Mouse (Mus musculus) kidney, embryonic 14.5 days (tissue): ENCODE data around the gene Tsc22d1. TPM values are rescaled to one million over a fixed set of nuclear protein-coding genes. Genes with fewer than 3 reads are reported as not detected.

Source experiments
- ATAC-seq: fragments of 200-750 bp; cut with Nextera tagmentation; 2 replicates; pipeline ENCODE4 v1.8.0; 2017; ENCODE audit warnings: moderate number of reproducible peaks, mild to moderate bottlenecking, moderate TSS enrichment, moderate library complexity; ENCODE audit not compliant: low FRiP score, low TSS enrichment
- H3K27ac ChIP-seq: fragments of 300-500 bp; sonication (generic); 2 replicates; pipeline ENCODE4 v1.5.1; 2014; ENCODE audit warnings: low read depth, mild to moderate bottlenecking, low read length, moderate library complexity, mixed read lengths
- H3K27me3 ChIP-seq: fragments of 300-500 bp; sonication (generic); 2 replicates; pipeline ENCODE4 v1.6.1; 2014; ENCODE audit warnings: mild to moderate bottlenecking, low read length; ENCODE audit not compliant: control insufficient read depth, insufficient read depth
- H3K36me3 ChIP-seq: fragments of 300-500 bp; sonication (generic); 2 replicates; pipeline ENCODE4 v1.6.1; 2014; ENCODE audit warnings: low read length, mixed read lengths; ENCODE audit not compliant: control insufficient read depth, insufficient read depth
- H3K4me1 ChIP-seq: fragments of 300-500 bp; sonication (generic); 2 replicates; pipeline ENCODE4 v1.6.1; 2014; ENCODE audit warnings: low read length, mixed read lengths; ENCODE audit not compliant: control insufficient read depth, insufficient read depth
- H3K4me2 ChIP-seq: fragments of 300-500 bp; sonication (generic); replicated peaks from 2 replicates; pipeline ENCODE4 v1.6.1; 2014; ENCODE audit warnings: low read depth, mild to moderate bottlenecking, low read length
- H3K4me3 ChIP-seq: fragments of 300-500 bp; sonication (generic); 2 replicates; pipeline ENCODE4 v1.5.1; 2014; ENCODE audit warnings: mild to moderate bottlenecking, low read length
- H3K9ac ChIP-seq: fragments of 300-500 bp; sonication (generic); 2 replicates; pipeline ENCODE4 v1.6.1; 2014; ENCODE audit warnings: low read depth, mild to moderate bottlenecking, low read length, moderate library complexity
- H3K9me3 ChIP-seq: fragments of 300-500 bp; sonication (generic); 2 replicates; pipeline ENCODE4 v1.6.1; 2016; ENCODE audit warnings: low read length; ENCODE audit not compliant: control insufficient read depth
- WGBS: fragments of 180-500 bp; shearing (Covaris S2); extraction: QIAGEN DNeasy Blood & Tissue Kit; methylation state at CpG from one replicate; pipeline ENCODE4 v1.1.7; 2014; 5-methylcytosine and 5-hydroxymethylcytosine counted together
- polyA plus RNA-seq: library from polyadenylated mRNA; unstranded; fragments of >200 nt; fragmentation: Nextera tagmentation; extraction: Ambion mirVana; gene quantifications from 2 replicates; pipeline ENCODE4 v1.2.1, GENCODE M21; 2014

The Tsc22d1 gene
- polyA plus RNA-seq, 1 experiment from 2014 or later = 1,016 TPM

DNA sequence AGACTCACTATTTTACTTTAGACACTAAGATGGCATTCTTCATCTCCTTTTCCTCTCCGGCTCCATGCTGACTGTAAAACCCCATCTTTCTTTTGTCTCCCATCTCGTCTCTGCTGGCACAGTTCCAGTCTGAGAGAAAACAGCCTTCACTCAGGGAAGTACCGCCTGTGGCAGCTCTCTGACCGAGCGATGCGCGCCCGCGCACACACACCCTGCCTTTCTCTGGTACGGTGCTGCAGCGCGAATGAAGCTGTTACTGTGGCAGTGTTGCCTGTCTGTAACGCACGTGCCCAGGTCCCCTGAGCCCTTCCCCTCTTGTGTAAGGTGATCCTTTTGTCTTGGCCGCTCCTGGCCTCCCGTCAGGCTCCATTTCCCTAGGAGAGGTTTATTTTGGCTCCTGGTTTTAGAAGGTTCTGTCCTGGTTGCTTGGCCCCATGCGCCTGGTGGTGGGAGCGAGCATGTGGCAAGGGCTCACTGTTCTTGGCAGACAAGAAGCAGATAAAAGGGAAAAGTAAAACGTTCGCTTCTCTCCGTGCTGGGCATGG, 11.3 kb downstream of the Tsc22d1 start:
- WGBS = 91% methylated on average over 21 of the region's 21 CpGs
- Histone ChIP-seq H3K27me3 (no peaks in the 10 kb centered on the region), H3K4me3 (no peak overlapping the region), H3K27ac (no peak overlapping the region), H3K36me3 (peaks cover 51% of the 10 kb centered on the region), H3K4me1 (peaks cover 5% of the 10 kb centered on the region; the same call in 1 of the 2 replicates), H3K4me2 (no peak overlapping the region), H3K9ac (no peak overlapping the region), H3K9me3 (no peaks in the 10 kb centered on the region; the same call in 1 of the 2 replicates)
- ATAC-seq = no peak

DNA sequence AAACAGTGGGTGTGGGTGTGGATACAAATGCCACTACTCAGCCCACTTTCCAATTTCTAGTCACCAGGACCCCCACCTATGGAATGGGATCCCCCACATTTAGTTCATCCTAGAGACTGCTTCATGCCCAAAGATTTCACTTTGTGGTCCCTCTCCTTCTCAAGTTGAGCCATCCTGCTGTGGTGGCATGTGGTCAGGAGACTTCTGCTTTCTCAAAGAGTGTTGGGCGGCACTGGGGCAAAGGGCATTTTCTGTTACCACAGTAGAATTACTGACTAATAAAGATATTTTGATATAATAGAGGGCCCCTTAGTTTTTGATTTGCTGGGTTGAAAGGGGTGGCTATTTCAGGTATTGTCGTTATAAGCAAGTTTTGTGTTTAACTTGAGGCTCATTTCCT, 14.1 kb downstream of the Tsc22d1 start:
- Histone ChIP-seq H3K4me2 (no peak overlapping the region), H3K4me1 (no peaks in the 10 kb centered on the region), H3K27ac (no peak overlapping the region), H3K36me3 (peaks cover 49% of the 10 kb centered on the region), H3K9me3 (no peaks in the 10 kb centered on the region), H3K4me3 (no peak overlapping the region), H3K27me3 (no peaks in the 10 kb centered on the region), H3K9ac (no peak overlapping the region)
- ATAC-seq = no peak
- WGBS = 98% methylated on average over 2 of the region's 2 CpGs

DNA sequence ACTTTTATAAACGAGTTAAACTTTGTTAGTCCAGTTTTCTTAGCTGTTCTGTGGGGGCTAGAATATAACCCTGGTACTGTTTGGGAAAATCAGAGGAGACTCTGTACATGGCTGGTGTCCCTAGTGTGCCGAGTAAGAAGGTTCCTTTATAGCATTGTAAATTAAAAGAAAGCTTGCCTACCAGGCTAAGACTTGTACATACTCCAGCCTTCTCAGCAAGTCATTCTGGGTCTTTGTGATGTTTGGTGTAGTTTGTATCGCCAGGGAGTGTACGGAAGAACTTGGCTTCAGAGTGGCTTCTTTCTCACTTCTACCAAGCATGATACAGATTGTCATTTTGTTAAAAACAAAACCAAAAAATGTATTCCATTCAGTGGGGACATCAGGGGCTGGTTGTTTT, 17.2 kb downstream of the Tsc22d1 start:
- H3K9ac ChIP-seq = no peak overlapping the region
- H3K36me3 ChIP-seq = peaks cover 40% of the 10 kb centered on the region; the same call in 1 of the 2 replicates
- WGBS = 86% methylated on average over 4 of the region's 4 CpGs
- H3K4me2 ChIP-seq = no peak overlapping the region
- no peaks in the 10 kb centered on the region for H3K4me1 ChIP-seq
- H3K4me3 ChIP-seq = no peak overlapping the region
- H3K9me3 ChIP-seq = no peaks in the 10 kb centered on the region
- ATAC-seq = no peak
- H3K27ac ChIP-seq = no peak overlapping the region
- no peaks in the 10 kb centered on the region for H3K27me3 ChIP-seq

DNA sequence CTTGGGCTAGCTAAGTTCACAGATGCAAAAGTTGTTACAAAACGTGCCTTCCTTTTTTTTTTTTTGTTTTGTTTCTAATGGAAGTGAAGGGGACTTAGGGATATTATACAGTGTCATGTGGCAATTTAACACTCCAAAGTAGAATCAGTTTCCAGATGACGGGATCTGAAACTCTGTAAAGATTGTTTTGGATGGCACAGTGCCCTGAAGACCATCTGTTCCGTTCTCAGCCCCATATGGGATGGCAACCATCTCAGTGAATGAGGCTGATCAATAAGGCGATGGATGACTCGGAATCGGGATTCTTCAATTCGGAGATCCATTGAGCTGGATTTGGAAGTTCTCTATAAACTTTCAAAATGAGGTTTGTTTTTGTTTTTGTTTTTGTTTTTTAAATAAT, 17.6 kb downstream of the Tsc22d1 start:
- no peak overlapping the region for H3K4me3 ChIP-seq
- H3K9ac ChIP-seq = no peak overlapping the region
- no peak overlapping the region for H3K4me2 ChIP-seq
- no peak for ATAC-seq
- no peaks in the 10 kb centered on the region for H3K27me3 ChIP-seq
- H3K36me3 ChIP-seq = peaks cover 41% of the 10 kb centered on the region; the same call in 1 of the 2 replicates
- H3K27ac ChIP-seq = no peak overlapping the region
- H3K4me1 ChIP-seq = no peaks in the 10 kb centered on the region
- no peaks in the 10 kb centered on the region for H3K9me3 ChIP-seq
- 84% methylated on average over 7 of the region's 7 CpGs for WGBS

DNA sequence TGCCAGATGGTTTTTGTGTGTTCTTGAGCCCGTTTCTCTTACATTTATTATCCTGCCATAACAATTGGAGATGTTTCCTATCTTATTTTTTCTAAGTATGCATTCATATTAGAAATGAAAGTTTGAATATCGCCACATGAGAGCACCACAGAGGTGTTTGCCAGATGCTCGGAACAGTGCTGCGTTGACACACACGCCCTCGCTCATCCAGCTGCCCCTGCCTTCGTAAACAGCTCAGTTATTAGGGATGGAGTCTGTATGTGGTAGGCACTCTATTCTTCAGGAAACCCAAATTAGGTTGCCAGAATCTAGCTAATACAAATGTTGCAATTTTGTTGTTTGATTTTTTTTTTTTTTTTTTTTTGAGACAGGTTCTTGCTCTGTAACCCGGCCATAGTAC, 18.1 kb downstream of the Tsc22d1 start:
- WGBS = 98% methylated on average over 8 of the region's 8 CpGs
- no peaks in the 10 kb centered on the region for H3K9me3 ChIP-seq
- peaks cover 43% of the 10 kb centered on the region; the same call in 1 of the 2 replicates for H3K36me3 ChIP-seq
- H3K4me2 ChIP-seq = no peak overlapping the region
- ATAC-seq = no peak
- H3K9ac ChIP-seq = no peak overlapping the region
- H3K27ac ChIP-seq = no peak overlapping the region
- H3K4me1 ChIP-seq = no peaks in the 10 kb centered on the region
- no peaks in the 10 kb centered on the region for H3K27me3 ChIP-seq
- no peak overlapping the region for H3K4me3 ChIP-seq

DNA sequence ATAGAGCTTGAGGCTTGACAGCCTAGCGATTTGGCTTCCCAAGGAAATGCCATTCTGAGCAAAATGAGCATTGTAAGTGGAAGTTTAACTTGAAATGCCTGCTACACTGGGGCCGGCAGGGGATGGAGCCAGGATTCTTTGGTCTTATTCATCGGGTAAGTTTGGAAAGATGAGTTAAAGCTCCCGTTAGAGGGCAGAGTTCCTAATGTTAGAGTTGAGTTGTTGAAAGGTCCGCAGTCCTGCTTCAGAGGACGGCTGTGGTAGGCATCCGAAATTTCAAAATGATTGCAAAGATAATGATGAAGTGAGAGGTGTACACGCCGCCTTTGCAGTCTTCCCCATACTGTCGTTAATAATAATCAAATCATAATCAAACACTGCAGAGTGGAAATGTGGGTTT, 27.4 kb downstream of the Tsc22d1 start:
- H3K4me1 ChIP-seq = no peaks in the 10 kb centered on the region
- no peak overlapping the region for H3K27ac ChIP-seq
- H3K4me2 ChIP-seq = no peak overlapping the region
- no peaks in the 10 kb centered on the region for H3K9me3 ChIP-seq
- no peak overlapping the region for H3K4me3 ChIP-seq
- no peak for ATAC-seq
- H3K36me3 ChIP-seq = peaks cover 29% of the 10 kb centered on the region
- 91% methylated on average over 10 of the region's 10 CpGs for WGBS
- H3K9ac ChIP-seq = no peak overlapping the region
- H3K27me3 ChIP-seq = no peaks in the 10 kb centered on the region

DNA sequence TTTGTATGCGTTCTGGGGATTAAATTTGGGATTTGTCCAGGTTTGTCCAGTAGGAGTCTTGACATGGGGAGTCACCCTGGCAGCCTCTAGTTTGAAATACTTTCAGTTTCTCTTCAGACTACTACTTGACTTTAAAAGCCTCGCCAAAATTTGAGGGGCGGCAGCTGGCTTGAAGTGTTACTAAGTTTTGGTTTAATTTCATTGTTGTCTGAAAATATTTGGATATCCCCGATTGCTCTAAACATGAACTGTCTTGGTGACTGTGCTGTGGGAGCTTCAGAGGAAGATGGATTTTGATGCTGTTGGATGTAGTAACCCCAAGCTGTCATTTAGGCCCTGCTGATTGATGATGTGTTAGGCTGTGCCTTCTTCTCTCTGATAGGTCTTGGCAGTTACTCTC, 34.2 kb downstream of the Tsc22d1 start:
- Histone ChIP-seq H3K27me3 (no peaks in the 10 kb centered on the region), H3K4me2 (no peak overlapping the region), H3K4me1 (peaks cover 8% of the 10 kb centered on the region; the same call in 1 of the 2 replicates), H3K9ac (no peak overlapping the region), H3K36me3 (no peaks in the 10 kb centered on the region), H3K9me3 (no peaks in the 10 kb centered on the region), H3K4me3 (no peak overlapping the region), H3K27ac (no peak overlapping the region)
- ATAC-seq = peak; percentile 73; the same call in 1 of the 2 replicates
- WGBS = 65% methylated on average over 4 of the region's 4 CpGs

DNA sequence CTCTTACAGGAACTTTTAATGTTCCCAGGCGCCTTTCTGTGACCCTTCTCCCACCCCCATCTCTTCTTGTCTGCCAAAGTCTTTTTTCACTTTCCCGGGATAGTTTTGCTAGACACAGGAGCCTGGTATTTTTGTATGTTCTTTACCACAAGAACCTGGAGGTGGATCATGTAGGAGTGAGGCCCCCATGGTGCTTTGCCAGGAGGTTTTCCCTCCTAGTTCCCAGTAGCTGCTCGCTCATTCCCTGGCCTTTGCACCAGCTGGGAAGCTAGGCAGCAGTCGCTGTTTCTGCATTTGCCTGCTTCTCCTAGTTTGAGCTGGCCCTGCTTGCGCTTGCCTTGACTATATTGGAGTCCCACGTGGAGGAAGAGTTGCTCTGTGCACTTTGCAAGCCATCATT, 36.2 kb downstream of the Tsc22d1 start:
- Histone ChIP-seq H3K9ac (no peak overlapping the region), H3K27ac (no peak overlapping the region), H3K4me2 (no peak overlapping the region), H3K9me3 (no peaks in the 10 kb centered on the region), H3K36me3 (no peaks in the 10 kb centered on the region), H3K4me3 (no peak overlapping the region), H3K27me3 (no peaks in the 10 kb centered on the region), H3K4me1 (peaks cover 8% of the 10 kb centered on the region; the same call in 1 of the 2 replicates)
- WGBS = 70% methylated on average over 6 of the region's 6 CpGs
- no peak for ATAC-seq

DNA sequence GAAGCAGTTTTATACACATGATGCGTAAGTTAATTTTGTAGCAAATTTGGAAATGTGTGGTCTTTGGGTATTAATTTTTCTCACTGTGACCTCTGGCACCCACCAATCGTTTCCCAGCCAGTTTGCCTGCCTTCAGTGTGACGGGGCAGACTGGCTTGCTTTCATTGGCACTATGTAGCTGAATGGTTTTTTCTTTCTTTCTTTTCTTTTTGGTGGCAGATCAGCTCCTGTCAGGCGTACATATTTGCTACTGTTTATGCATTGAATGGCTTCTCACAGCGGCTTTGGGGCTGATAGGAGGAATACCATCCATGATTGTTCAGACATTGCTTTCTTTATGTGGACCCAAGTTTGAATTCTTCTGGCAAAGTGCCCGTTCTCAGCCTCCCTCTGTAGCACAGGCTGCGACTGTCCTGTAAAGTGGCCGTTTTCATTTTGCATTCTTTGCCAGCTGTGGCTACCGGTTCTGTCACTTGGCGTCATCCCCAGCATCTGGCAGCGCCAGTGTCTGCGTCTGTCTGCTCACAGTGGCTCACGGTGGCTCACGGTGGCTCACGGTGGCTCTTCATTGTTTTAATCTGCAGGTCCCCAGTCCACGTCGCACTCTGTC, 38.1 kb downstream of the Tsc22d1 start:
- Histone ChIP-seq H3K27me3 (no peaks in the 10 kb centered on the region), H3K4me3 (no peak overlapping the region), H3K36me3 (no peaks in the 10 kb centered on the region), H3K4me2 (no peak overlapping the region), H3K27ac (no peak overlapping the region), H3K9me3 (no peaks in the 10 kb centered on the region), H3K9ac (no peak overlapping the region), H3K4me1 (peaks cover 8% of the 10 kb centered on the region; the same call in 1 of the 2 replicates)
- 90% methylated on average over 17 of the region's 17 CpGs for whole genome bisulfite sequencing
- ATAC-seq = no peak
